Mouse (Mus musculus): ENCODE results near the gene Vezt. TPM values are rescaled to one million over a fixed set of nuclear protein-coding genes. Genes with fewer than 3 reads are reported as not detected.
A peak's percentile ranks its signal among the peaks of the same experiment; 100 is the strongest.

Gene Vezt
- 29.4 and 30.5 TPM in 2 replicates for polyA plus RNA-seq (2016; fragmentation: Nextera tagmentation; extraction: Ambion mirVana)

GRCm38 (mm10) chr10:94035658-94036374, at the start of gene Vezt, which contains the start of gene Fgd6:
Gene Vezt (minus strand): TSS chr10:94035817.
Gene Fgd6 (plus strand): TSS chr10:94036001.
- Histone ChIP-seq H3K27ac (ENCODE audit: poor library complexity, severe bottlenecking) (peak within 1 kb of the TSS; percentile 62), H3K4me2 (peak within 1 kb of the TSS; percentile 79), H3K9ac (peak within 1 kb of the TSS; percentile 88), H3K9me3 (replicated peaks) (no peaks in the 10 kb centered on the region), H3K36me3 (peaks cover 2% of the 10 kb centered on the region; the same call in 1 of the 2 replicates), H3K27me3 (replicated peaks) (no peaks in the 10 kb centered on the region), H3K4me3 (peak within 1 kb of the TSS; percentile 89), H3K4me1 (replicated peaks) (peaks cover 10% of the 10 kb centered on the region)
- under 1% methylated on average over 77 of the region's 77 CpGs for WGBS
- peak; percentile 99 for ATAC-seq (ENCODE audit: insufficient number of reproducible peaks, low FRiP score)

GRCm38 (mm10) chr10:94082040-94082734, 46.6 kb upstream of the Vezt start:
- 35% methylated on average over 7 of the region's 7 CpGs for WGBS
- Histone ChIP-seq H3K9me3 (replicated peaks) (no peaks in the 10 kb centered on the region), H3K27ac (ENCODE audit: poor library complexity, severe bottlenecking) (no peak overlapping the region), H3K4me2 (no peak overlapping the region), H3K9ac (no peak overlapping the region), H3K36me3 (no peaks in the 10 kb centered on the region), H3K4me3 (no peak overlapping the region), H3K27me3 (replicated peaks) (no peaks in the 10 kb centered on the region), H3K4me1 (replicated peaks) (peaks cover 10% of the 10 kb centered on the region)
- no peak for ATAC-seq (ENCODE audit: insufficient number of reproducible peaks, low FRiP score)

- WGBS, result 50% methylated on average over 3 of the region's 3 CpGs
- Histone ChIP-seq H3K4me1 (replicated peaks) (peaks cover 10% of the 10 kb centered on the region), H3K9me3 (replicated peaks) (no peaks in the 10 kb centered on the region), H3K9ac (no peak overlapping the region), H3K4me3 (no peak overlapping the region), H3K27ac (ENCODE audit: poor library complexity, severe bottlenecking) (no peak overlapping the region), H3K36me3 (no peaks in the 10 kb centered on the region), H3K4me2 (no peak overlapping the region), H3K27me3 (replicated peaks) (no peaks in the 10 kb centered on the region)
- ATAC-seq (ENCODE audit: insufficient number of reproducible peaks, low FRiP score), result no peak
Measured at GRCm38 (mm10) chr10:94080740-94081139, 45.1 kb upstream of the Vezt start.

- Histone ChIP-seq H3K27me3 (replicated peaks) (no peaks in the 10 kb centered on the region), H3K4me1 (replicated peaks) (peaks cover 18% of the 10 kb centered on the region), H3K36me3 (peaks cover 8% of the 10 kb centered on the region), H3K27ac (ENCODE audit: poor library complexity, severe bottlenecking) (no peak overlapping the region), H3K4me3 (no peak overlapping the region), H3K9ac (no peak overlapping the region), H3K9me3 (replicated peaks) (no peaks in the 10 kb centered on the region), H3K4me2 (no peak overlapping the region)
- ATAC-seq (ENCODE audit: insufficient number of reproducible peaks, low FRiP score), result no peak
- 83% methylated on average over 14 of the region's 14 CpGs for WGBS
Measured at GRCm38 (mm10) chr10:94076966-94077825, 41.6 kb upstream of the Vezt start.

GRCm38 (mm10) chr10:94072916-94073465, 37.4 kb upstream of the Vezt start:
- H3K27ac ChIP-seq (ENCODE audit: poor library complexity, severe bottlenecking), result peak overlapping the region; percentile 78
- H3K27me3 ChIP-seq (replicated peaks), result no peaks in the 10 kb centered on the region
- no peak overlapping the region for H3K4me3 ChIP-seq
- 0 out of 2 replicates have a peak overlapping the region, but pooled peaks have one; percentile 14 for H3K9ac ChIP-seq
- WGBS, result 57% methylated on average over 4 of the region's 4 CpGs
- peaks cover 29% of the 10 kb centered on the region for H3K4me1 ChIP-seq (replicated peaks)
- no peaks in the 10 kb centered on the region for H3K9me3 ChIP-seq (replicated peaks)
- peak overlapping the region; percentile 45; the same call in 1 of the 2 replicates for H3K4me2 ChIP-seq
- ATAC-seq (ENCODE audit: insufficient number of reproducible peaks, low FRiP score), result 0 out of 2 replicates have a peak, but pooled peaks have one; percentile 37
- H3K36me3 ChIP-seq, result peaks cover 8% of the 10 kb centered on the region

GRCm38 (mm10) chr10:94072261-94072915, 36.8 kb upstream of the Vezt start:
- Histone ChIP-seq H3K4me1 (replicated peaks) (peaks cover 30% of the 10 kb centered on the region), H3K9ac (0 out of 2 replicates have a peak overlapping the region, but pooled peaks have one; percentile 14), H3K27ac (ENCODE audit: poor library complexity, severe bottlenecking) (peak overlapping the region; percentile 78), H3K4me3 (no peak overlapping the region), H3K9me3 (replicated peaks) (no peaks in the 10 kb centered on the region), H3K36me3 (peaks cover 8% of the 10 kb centered on the region), H3K27me3 (replicated peaks) (no peaks in the 10 kb centered on the region), H3K4me2 (peak overlapping the region; percentile 45)
- peak; percentile 81 for ATAC-seq (ENCODE audit: insufficient number of reproducible peaks, low FRiP score)
- WGBS, result 20% methylated on average over 10 of the region's 10 CpGs

- no peaks in the 10 kb centered on the region for H3K9me3 ChIP-seq (replicated peaks)
- H3K4me3 ChIP-seq, result no peak overlapping the region
- no peaks in the 10 kb centered on the region for H3K27me3 ChIP-seq (replicated peaks)
- no peak overlapping the region for H3K4me2 ChIP-seq
- ATAC-seq (ENCODE audit: insufficient number of reproducible peaks, low FRiP score), result no peak
- H3K27ac ChIP-seq (ENCODE audit: poor library complexity, severe bottlenecking), result peak overlapping the region; percentile 11; the same call in 1 of the 2 replicates
- H3K36me3 ChIP-seq, result peaks cover 8% of the 10 kb centered on the region
- no peak overlapping the region for H3K9ac ChIP-seq
- peaks cover 37% of the 10 kb centered on the region for H3K4me1 ChIP-seq (replicated peaks)
- WGBS, result 82% methylated on average over 7 of the region's 7 CpGs
Measured at GRCm38 (mm10) chr10:94071641-94072040, 36.0 kb upstream of the Vezt start.

- Histone ChIP-seq H3K27me3 (replicated peaks) (no peaks in the 10 kb centered on the region), H3K36me3 (no peaks in the 10 kb centered on the region), H3K9me3 (replicated peaks) (no peaks in the 10 kb centered on the region), H3K4me1 (replicated peaks) (peaks cover 41% of the 10 kb centered on the region), H3K27ac (ENCODE audit: poor library complexity, severe bottlenecking) (peak overlapping the region; percentile 26), H3K4me3 (no peak overlapping the region), H3K4me2 (no peak overlapping the region), H3K9ac (no peak overlapping the region)
- 0 out of 2 replicates have a peak, but pooled peaks have one; percentile 16 for ATAC-seq (ENCODE audit: insufficient number of reproducible peaks, low FRiP score)
- 68% methylated on average over 5 of the region's 5 CpGs for WGBS
Measured at GRCm38 (mm10) chr10:94068701-94069100, 33.1 kb upstream of the Vezt start.

- peaks cover 31% of the 10 kb centered on the region for H3K4me1 ChIP-seq (replicated peaks)
- H3K9me3 ChIP-seq (replicated peaks), result no peaks in the 10 kb centered on the region
- no peak overlapping the region for H3K9ac ChIP-seq
- no peaks in the 10 kb centered on the region for H3K36me3 ChIP-seq
- no peaks in the 10 kb centered on the region for H3K27me3 ChIP-seq (replicated peaks)
- H3K4me3 ChIP-seq, result no peak overlapping the region
- 67% methylated on average over 3 of the region's 3 CpGs for WGBS
- H3K4me2 ChIP-seq, result no peak overlapping the region
- no peak for ATAC-seq (ENCODE audit: insufficient number of reproducible peaks, low FRiP score)
- H3K27ac ChIP-seq (ENCODE audit: poor library complexity, severe bottlenecking), result no peak overlapping the region
Measured at GRCm38 (mm10) chr10:94066896-94067295, 31.3 kb upstream of the Vezt start.

- H3K9me3 ChIP-seq (replicated peaks), result no peaks in the 10 kb centered on the region
- peak; percentile 54; the same call in 1 of the 2 replicates for ATAC-seq (ENCODE audit: insufficient number of reproducible peaks, low FRiP score)
- H3K36me3 ChIP-seq, result no peaks in the 10 kb centered on the region
- 50% methylated on average over 5 of the region's 5 CpGs for WGBS
- H3K4me1 ChIP-seq (replicated peaks), result peaks cover 44% of the 10 kb centered on the region
- no peak overlapping the region for H3K4me2 ChIP-seq
- no peak overlapping the region for H3K4me3 ChIP-seq
- H3K27me3 ChIP-seq (replicated peaks), result no peaks in the 10 kb centered on the region
- H3K27ac ChIP-seq (ENCODE audit: poor library complexity, severe bottlenecking), result 0 out of 2 replicates have a peak overlapping the region, but pooled peaks have one; percentile 1
- H3K9ac ChIP-seq, result no peak overlapping the region
Measured at GRCm38 (mm10) chr10:94062357-94062756, 26.7 kb upstream of the Vezt start.
